Mouse (Mus musculus) adipocyte (in vitro differentiated cells): ENCODE data around the gene Rbm33.
A peak's percentile ranks its signal among the peaks of the same experiment; 100 is the strongest.

Experiments
- DNase-seq: peaks from one replicate; pipeline ENCODE4 v3.0.0-alpha.2; 2016; ENCODE audit warnings: low spot score

Rbm33 gene

GRCm38 (mm10) chr5:28316722-28317245 is at the start of gene Rbm33:
Gene Rbm33 (plus strand): TSS chr5:28317121.
- DNase-seq, result peak; percentile 87

- DNase-seq, result no peak
Observed at GRCm38 (mm10) chr5:28267576-28267975, 49.3 kb upstream of the Rbm33 start.

- DNase-seq, result peak; percentile 3
Observed at GRCm38 (mm10) chr5:28269469-28269991, 47.4 kb upstream of the Rbm33 start.

- DNase-seq, result no peak
Observed at GRCm38 (mm10) chr5:28272836-28273235, 44.1 kb upstream of the Rbm33 start.

GRCm38 (mm10) chr5:28277279-28277678 is 39.6 kb upstream of the Rbm33 start:
- no peak for DNase-seq

GRCm38 (mm10) chr5:28289111-28289510 is 27.8 kb upstream of the Rbm33 start:
- DNase-seq, result no peak

GRCm38 (mm10) chr5:28290630-28291029 is 26.3 kb upstream of the Rbm33 start:
- no peak for DNase-seq

- no peak for DNase-seq
Observed at GRCm38 (mm10) chr5:28291118-28291850, 25.6 kb upstream of the Rbm33 start.

GRCm38 (mm10) chr5:28292281-28292680 is 24.6 kb upstream of the Rbm33 start:
- DNase-seq, result no peak

GRCm38 (mm10) chr5:28293990-28294389 is 22.9 kb upstream of the Rbm33 start:
- peak; percentile 77 for DNase-seq

GRCm38 (mm10) chr5:28298161-28298560 is 18.8 kb upstream of the Rbm33 start:
- no peak for DNase-seq

GRCm38 (mm10) chr5:28298693-28299092 is 18.2 kb upstream of the Rbm33 start:
- DNase-seq, result no peak

GRCm38 (mm10) chr5:28299346-28299745 is 17.6 kb upstream of the Rbm33 start:
- no peak for DNase-seq

- no peak for DNase-seq
Observed at GRCm38 (mm10) chr5:28302671-28303070, 14.2 kb upstream of the Rbm33 start.

- DNase-seq, result no peak
Observed at GRCm38 (mm10) chr5:28304551-28304950, 12.4 kb upstream of the Rbm33 start.

GRCm38 (mm10) chr5:28315526-28315925 is 1.4 kb upstream of the Rbm33 start:
- DNase-seq, result no peak

- DNase-seq, result peak; percentile 37
Observed at GRCm38 (mm10) chr5:28316151-28316721, 685 bp upstream of the Rbm33 start.

GRCm38 (mm10) chr5:28317253-28317916 is 464 bp downstream of the Rbm33 start:
- DNase-seq, result peak; percentile 50

GRCm38 (mm10) chr5:28317917-28318267 is 971 bp downstream of the Rbm33 start:
- peak; percentile 20 for DNase-seq

GRCm38 (mm10) chr5:28318671-28319070 is 1.8 kb downstream of the Rbm33 start:
- DNase-seq, result peak; percentile 35

- no peak for DNase-seq
Observed at GRCm38 (mm10) chr5:28321769-28322168, 4.8 kb downstream of the Rbm33 start.

- no peak for DNase-seq
Observed at GRCm38 (mm10) chr5:28322189-28322588, 5.3 kb downstream of the Rbm33 start.

GRCm38 (mm10) chr5:28323822-28324221 is 6.9 kb downstream of the Rbm33 start:
- DNase-seq, result no peak
